Mouse (Mus musculus) cerebellum, adult 18-20 months (tissue): ENCODE measurements at regions not wholly inside any gene's neighbourhood (a gene's known extent, or its start where the extent isn't known, plus 50 kb on each side); places are given as distances from the start of the nearest gene placed in this dataset.

Experiments used
- DNase-seq, 2 experiments: peaks; one replicate each; pipeline ENCODE4 v3.0.0; 2021

DNA sequence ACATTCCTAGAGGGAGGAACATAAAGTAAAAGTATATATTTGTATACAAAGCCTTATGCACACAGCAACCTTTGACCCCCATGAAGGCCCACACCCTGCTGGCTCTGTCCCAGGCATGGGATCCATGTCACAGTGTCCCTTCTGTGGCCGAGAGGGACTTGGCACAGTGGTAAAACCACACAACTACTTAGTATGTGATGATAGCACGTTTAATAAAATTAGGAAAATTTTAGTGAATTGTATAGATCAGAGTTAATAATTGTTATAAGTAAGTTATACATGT, 140.7 kb downstream of the Rnd3 start:
- DNase-seq = no peak

DNA sequence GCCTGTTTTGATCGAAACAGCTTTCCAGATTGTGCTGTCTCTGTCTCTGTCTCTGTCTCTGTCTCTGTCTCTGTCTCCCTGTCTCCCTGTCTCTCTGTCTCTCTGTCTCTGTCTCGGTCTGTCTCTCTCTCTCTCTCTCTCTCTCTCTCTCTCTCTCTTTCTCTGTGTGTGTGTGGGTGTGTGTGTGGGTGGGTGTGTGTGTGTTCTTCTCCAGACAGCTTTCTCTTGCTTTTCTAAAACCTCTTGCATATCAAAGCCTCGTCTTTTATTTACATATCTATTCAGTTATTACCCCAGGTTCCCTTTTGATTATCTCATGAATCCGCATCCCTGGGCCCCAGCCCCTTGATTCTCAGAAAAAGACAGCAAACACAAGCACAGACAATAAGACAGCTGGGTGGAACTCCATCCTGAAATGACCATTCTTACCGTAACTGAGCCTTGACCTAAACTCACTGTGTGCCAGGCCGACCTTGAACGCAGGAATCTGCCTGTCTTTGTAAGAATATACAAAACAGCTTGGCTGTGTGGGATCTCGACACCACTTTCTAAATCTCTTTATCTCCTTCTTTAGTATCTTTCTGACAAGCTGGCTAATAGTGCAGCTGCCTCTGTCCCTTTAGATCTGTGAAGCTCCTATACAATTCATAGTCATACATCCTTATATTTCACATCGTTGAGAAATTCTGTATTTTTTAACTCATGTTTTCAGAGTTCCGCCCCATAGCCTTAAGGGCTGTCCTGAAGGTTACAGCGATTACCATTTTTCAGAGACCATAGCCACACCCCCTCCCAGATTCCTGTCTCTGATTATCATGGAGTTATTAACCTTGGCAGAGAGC, 141.3 kb downstream of the Rnd3 start:
- no peak for DNase-seq

DNA sequence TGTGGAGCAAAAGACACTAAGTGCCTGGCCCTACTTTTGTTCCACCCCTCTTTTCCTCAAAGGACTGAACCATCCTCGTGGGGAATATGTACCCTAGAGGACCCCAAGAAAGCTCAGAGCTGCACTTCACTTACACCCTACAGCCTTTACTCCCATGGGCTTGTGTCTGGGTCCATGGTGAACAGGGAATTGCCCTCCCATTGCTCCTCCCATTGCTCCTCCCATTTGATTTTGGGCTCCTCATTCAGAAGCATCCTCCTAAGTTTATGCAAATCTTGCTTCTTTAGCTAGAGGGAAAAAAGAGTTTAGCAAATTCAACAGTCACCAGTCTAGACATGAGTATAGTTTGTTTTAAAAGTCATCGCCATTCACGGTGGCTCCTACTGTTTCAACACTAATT, 142.1 kb downstream of the Rnd3 start:
- no peak for DNase-seq

DNA sequence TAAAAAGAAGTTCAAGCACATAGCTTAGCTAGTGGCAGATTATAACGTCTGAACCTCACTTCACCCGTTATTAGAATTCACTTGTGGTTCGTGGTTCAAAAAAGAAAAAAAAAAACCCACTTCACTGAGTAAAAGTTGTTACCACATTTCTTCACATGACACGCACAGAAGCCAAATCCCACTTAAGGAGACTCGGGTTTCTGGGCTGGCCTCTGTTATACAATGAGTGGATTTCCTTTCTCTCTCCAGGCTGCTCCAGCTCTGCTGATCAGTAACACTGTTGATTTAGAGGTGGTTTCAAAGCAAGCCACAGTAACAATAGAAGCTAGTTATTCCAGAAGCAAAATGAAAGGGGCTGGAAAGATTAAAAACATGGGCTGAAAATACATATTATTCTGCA, 147.4 kb downstream of the Rnd3 start:
- DNase-seq = no peak

DNA sequence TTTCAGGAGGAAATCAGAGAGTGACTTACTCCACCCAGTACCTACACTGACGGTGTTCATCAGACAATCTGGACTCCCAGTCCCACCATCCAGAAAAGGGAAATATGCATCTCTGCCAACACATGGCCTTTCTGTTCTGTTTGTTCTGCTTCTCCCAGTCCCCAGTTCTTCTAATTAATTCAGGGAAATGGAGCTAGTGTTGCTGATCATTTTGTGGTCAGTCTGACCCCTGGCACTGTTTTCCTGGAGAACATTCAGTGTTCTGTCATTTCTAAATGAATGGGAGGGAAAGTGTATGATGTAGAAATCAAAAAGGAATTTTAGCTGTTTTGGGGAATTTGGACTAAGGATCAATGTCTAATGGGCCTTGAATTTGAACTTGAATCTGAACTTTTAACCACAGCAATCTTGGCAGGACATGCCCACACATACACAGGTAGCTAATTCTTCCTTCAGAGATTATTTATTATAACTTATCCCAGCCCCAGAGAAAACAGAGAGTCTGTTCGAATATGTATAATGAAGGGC, 165.0 kb downstream of the Rnd3 start:
- DNase-seq = no peak

DNA sequence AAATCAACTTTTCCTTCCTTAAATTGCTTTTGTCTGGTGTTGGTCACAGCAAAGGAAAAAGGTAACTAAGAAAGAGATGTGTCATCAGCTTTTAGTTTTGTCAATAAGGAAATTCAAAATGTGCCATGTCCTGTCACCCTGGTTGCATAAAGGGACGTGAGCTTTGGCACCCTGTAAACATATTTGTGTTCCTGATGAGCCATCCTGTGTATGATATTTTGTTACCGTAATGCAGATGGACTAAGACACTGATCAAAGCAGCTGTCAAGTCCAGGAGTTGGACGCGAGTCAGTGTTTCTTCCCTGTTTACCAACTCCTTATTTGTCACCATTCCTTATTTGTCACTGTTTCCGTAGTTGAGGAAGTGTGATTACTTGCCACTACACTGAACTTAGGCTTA, 166.3 kb downstream of the Rnd3 start:
- no peak for DNase-seq

DNA sequence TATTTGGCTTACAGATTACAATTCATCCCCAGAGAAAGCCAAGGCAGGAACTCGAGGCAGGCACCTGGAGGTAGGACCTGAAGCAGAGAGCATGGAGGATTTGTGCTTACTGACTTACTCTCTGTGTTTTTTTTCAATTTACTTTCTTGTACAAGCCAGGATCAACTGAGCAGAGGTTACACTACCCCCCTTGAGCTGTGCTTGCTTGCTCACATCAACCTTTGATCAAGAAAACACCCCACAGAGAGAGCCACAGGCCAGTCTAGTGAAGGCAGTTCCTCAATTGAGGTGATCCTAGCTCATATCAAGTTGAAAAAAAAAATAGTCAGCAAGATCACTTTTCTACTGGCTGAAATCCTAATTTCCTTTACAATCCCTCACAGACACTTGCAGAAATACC, 170.6 kb downstream of the Rnd3 start:
- DNase-seq = no peak

DNA sequence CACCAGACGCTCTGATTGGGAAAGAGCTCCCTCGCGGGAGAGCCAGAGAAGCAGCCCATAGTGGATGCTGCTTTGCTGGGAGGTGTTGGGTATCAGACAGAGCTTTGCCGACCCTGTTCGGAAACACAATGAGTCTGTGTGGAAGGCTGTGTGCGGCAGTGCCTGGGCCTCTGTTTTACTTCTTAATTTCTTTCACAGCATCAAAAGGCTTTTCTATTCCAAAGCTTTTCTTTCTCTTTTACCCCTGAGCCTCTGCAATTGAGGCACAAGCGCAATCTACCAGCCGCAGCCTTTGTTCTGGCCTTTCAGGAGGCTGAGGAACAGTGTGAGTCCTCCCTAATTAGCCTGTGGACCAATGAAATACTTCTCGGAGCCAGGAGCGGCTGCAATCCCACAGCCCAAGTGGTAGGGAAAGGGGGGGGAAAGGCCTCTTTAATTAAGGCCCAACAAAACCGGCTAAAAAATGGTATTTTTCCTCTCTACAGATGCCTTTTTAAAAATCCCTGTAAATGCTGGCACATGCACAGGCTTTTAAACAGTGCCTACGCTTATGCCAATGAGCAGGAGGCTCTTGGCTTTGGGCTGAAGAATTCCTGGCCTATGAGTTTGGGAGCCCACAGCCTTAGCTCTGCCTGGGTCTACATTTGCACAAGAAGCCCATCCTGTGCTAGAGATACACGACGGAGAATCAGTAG, 177.6 kb downstream of the Rnd3 start:
- peak; percentile 6 to 17 for DNase-seq

DNA sequence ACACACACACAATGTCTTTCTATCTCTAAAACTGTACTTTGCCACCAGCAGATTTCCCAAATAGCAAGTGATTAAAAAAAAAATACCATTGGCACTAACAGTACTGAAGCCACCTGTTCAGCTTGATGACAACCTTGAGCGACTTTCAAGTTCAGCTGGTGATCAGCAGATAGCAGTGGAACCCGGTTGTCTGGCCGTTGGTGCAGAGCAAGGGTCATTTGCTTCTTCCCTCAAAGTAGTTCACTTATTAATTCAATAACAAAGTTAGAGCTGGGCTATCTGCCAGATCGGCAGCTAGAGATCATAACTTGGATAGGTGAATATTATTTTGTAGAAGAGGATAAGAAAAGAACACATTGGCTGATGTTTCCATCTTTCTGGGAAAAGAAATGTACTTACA, 180.5 kb downstream of the Rnd3 start:
- DNase-seq = no peak

DNA sequence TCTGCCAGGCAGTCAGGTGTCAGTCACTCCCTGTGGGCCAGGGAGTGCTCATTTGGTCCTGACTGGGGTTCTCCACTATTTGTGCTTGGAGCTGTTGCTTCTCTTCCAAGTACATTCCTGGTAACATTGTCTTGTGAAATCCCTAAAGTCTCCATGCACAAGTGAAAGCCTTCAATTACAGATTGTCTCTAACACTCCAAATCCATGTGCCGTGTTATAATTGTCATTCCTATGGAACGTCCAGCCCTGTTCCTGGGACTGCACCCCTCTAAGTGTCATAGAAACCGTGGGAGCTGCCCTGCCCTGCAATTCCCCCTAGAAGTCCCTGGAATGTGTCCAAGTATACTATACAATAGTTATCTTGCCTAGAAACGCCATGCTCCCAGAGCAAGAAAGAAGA, 181.1 kb downstream of the Rnd3 start:
- DNase-seq = no peak

DNA sequence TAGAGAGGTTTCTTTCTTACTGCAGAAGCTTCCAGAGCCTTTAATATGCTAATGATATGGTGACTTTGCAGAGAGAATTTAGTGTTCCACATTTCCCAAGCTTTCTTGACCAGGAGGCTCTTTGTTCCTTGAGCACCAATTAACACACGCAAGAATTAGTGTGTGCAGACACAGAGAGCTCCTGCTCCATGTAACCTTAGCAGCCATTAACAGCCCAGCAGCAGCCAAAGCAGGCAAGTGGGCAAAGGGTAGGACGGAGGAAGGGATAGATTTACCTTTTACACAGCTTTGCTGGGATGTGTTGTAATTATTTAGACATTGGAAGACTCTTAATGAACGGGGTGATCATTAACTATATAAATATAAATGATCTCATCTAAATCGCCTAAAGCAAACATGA, 181.8 kb downstream of the Rnd3 start:
- no peak for DNase-seq

DNA sequence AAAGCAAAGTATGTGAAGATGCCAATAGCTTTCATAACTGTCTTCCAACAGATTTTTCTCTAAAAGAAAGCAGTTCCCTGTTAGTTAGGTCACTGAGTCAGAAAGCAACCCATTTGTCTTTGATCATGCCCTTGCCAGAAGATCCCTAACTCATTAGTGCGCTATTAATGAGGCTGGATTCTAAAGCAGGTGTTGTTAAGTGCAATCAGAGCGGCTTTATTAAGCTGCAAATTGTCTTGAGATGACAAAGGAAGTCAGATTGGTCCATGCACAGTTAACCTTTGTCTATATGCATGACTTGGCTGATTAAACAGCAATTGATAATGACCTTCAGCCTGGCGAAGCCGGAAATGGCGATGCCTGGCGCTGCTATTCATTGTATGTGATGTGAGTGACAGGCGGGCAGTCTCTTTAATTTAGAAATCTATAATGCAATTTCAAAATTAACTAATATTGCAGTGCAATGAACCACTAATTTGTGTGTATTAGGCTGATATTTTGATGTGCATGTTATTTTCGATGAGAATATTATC, 183.4 kb downstream of the Rnd3 start:
- no peak for DNase-seq

DNA sequence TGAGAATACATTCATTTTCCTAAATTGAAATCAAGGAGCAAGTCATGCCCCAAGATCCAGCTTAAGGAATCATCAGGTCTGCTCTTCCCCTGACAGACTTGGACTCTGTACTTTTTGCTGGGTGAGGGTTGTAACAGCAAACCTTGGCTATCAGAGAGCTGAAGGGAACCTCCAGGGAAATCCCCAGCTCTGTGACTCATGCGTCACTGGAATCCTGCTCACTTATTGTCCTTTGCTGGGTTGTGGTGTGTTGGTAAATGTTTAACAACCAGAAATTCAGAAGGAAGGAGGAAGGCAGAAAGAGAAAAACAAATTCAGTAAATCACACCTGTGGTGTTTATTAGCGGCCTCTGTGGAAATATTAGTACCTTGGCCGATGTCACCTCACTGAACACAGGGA, 184.8 kb downstream of the Rnd3 start:
- no peak for DNase-seq

DNA sequence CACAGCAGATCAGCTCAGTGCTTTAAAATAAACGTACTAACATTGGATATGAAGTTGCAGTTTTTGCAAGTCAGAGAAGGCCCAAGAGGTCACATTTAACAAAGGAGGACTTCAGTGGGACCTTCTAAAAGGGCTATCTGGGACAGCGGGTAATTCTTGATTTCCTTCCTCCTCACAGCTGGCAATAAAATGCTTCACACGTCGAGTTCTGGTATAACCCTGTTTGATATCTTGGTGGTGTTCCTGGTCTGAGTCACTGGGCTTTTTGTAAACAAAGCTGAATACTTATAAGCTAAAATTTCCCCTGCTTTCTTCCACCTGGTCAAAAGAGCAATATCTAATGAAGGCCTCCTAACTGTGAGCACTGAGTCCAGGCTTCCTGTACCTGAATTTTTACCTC, 187.9 kb downstream of the Rnd3 start:
- no peak for DNase-seq

DNA sequence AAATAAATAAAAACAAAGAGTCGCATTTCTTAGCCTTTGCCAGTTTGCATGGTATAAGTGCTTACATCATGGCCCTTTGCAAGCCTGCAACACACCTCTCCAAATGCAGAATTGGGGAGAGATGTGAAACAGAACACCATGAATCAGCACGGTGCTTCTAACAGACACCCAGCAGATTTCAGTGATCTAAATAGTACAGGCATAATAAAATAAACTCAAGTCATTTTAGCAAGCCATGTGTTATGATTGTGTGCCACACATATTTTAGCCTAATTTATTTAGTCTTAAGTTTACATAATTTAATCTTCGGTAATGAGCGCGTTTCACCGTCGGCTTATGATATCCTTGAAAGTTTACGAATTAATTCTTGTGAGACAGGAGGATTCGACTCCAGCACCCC, 189.6 kb downstream of the Rnd3 start:
- no peak for DNase-seq

DNA sequence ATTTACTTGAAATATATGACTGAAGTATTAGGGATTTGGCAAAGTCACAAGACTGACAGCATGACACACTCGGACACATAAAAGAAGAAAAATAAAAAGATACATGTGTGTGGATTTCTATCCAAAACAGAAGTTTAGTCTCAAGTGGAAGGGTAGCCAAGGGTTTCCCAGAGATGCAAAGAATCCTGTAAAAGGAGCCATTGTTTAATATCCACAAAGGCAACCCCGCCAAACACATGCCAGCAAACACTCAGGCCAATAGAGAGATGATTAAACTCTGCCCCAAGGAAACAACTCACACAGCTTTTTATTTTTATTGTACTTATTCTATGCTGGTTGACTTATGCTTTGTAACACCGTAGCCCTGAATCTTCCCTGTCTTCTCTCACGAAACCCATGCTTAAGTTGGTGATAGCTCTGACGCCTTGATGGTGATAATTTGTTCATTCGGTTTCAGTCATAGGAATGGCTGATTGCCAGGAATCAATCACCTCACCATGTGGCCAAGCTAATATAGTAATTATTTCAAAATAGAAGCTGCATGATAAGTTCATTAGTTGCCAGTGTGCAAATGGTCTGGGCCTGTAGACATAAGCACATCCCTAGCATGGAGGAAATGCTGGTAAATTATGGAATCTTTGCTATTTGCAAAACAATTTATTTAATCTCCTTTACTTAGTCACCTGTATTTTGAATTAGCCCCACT, 194.4 kb downstream of the Rnd3 start:
- no peak for DNase-seq

DNA sequence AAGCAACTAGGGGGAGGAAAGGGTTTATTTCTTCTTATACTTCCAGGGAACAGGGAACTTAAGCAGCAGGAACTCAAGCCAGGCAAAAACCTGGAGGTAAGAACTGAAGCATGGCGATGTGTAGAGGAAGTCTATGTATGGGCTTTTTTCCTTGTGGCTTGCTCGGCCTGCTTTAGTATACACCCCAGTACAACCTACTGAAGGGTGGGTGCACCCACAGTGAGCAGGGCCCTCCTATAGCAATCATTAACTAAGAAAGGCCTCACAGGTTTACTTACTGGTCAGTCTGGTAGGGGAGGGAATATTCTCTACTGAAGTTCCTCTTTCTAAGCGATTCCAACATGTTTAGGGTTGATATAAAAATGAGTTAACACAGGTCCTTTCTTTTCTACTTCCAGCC, 197.9 kb downstream of the Rnd3 start:
- DNase-seq = no peak

DNA sequence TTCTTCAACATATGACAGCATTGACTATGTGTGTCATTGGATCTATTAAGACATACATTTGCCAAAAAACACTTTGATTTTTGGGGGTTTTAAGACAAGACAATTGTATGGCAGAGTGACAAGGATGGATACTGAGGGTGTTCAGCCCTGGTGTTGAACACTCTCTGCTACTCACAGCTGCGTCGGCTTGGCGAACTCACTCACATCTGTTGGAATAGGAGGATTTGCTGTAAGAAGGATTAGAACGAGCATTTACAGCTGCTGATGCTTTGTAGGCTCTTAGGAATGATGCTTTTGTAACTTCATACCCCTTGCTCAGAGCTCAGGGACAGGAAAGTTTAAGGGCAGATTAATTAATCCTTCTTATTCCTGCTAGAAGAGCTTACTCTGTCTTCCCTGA, 199.2 kb downstream of the Rnd3 start:
- no peak for DNase-seq

DNA sequence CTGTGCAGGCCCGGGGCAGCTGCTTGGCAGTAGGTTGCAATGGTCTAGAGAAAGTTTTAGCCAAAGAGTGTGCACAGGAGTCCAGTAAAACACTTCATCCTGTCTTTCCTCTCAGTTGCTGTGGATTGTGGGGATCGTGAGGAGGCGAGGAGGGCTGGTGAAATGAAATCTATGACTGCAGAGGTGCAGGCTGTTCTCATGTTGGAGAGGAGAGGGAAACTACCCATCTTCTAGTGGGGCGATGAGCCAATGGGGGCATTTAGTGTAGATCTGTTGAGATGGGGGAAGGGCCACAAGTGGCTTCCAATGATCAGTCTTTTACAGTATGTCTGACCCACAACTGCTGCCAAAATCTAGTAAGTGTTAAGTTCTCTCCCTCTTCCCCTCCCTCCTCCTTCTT, 203.4 kb downstream of the Rnd3 start:
- DNase-seq = no peak

DNA sequence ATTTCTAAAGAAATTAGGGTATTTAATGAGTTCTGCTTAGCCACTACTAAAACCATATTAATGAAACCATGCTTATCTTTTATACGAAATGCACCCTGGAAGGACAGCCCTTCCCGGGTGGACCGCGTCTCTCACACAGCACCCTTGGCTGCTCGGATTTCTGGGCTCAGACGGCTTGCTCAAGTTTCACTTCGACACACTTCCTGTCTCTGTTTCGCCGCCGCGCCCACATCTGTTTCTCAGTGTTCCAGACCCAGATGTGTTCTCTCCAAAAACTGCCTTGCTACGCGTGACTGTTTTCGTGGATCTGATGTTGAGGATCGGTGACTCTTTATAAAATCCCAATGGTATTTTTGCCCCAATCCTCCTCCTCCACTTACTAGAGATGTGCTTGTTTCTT, 205.7 kb downstream of the Rnd3 start:
- DNase-seq = no peak

DNA sequence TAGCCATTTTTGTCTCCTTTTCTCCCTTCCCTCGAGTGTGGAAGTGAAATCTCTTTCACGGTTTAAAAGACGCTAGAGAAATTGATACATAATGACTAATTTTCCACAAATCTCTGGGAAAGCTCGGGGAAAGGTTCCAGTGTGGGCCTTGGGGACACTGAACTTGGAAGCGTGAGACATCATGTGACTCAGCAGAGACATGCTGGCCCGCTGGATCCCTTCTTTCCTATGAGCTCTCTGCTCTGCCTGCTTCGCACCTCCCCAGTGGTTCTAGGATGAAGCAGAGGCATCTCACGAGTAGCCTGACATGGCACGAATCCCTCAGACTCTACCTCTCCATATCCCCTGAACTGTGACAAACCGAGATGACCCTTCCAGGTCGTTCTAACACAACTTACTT, 206.2 kb downstream of the Rnd3 start:
- no peak for DNase-seq

DNA sequence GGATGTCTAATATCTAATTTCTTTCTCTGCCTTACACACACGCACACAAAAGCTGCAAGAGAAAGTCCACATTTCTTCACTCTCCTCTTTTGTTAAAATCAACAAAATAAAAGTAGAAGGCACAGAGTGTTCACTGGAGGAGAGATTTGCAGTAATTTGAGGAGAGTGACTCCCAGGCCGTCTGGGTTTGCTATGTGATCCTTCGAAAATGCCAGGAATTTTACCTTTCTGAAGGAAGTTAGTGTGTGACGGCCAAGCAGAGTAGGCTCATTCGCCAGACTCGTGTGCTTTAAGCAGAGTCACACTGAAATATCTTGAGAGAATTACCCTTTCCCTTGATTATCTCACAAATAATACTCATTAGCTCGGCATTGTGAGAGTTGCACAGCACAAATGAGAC, 216.0 kb downstream of the Rnd3 start:
- DNase-seq = no peak

DNA sequence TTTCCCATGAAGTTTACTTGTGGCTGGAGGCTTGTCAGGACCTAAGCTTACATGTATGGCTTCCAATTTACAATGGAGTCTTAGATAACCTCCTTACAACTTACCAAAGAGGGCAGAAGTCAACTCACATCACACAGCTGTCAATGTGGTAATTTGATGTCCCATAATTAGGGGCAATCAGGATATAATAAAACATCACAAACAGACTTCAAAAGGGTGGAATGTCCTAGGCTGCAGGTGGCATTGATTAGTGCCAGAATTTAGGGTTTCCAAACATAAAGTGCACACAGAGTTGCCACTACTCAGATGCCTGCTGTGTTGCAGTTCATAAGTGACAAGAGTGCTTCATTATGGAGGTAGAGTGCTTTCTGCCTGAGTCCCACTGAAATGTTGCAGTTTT, 227.9 kb downstream of the Rnd3 start:
- DNase-seq = no peak
